Mouse (Mus musculus): ENCODE data around the gene Zscan20.

DNA sequence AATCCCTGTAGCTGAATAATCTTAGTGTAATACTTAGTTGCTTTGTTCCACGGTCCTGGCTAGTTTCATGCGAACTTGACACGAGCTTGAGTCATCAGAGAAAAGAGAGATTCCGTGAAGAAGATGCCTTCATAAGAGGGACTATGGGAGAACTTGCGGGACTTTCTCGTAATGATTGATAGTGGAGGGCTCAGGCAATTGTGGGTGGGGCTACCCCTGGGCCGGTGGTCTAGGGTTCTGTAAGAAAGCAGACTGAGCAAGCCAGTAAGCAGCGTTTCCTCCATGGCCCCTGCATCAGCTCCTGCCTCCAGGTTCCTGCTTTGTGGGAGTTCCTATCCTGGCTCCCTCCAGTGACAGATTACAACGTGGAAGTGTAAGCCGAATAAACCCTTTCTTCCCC lies 808 bp upstream of the Zscan20 start:
- TF ChIP-seq USF1 (IDR thresholded peaks at IDR 0.05; ENCODE audit: low read depth) (no peak), CEBPB (IDR thresholded peaks at IDR 0.05; ENCODE audit: low read depth) (no peak), CTCF (IDR thresholded peaks at IDR 0.05; ENCODE audit: control insufficient read depth, insufficient read depth, insufficient read length) (no peak), MYOG (IDR thresholded peaks at IDR 0.05; ENCODE audit: control insufficient read depth, extremely low read depth, insufficient read length) (no peak), MAX (IDR thresholded peaks at IDR 0.05) (no peak), FOSL1 (IDR thresholded peaks at IDR 0.05; ENCODE audit: insufficient read depth, low read length, poor library complexity, severe bottlenecking) (no peak)
